Mouse (Mus musculus) kidney, postnatal 25 days (tissue): ENCODE data around the gene Trip11.

ENCODE experiments used
- DNase-seq, 2 experiments: peaks; one replicate each; pipeline ENCODE4 v3.0.0; 2021; ENCODE audit warnings: mixed read lengths in 2 of 2

Gene Trip11

GRCm38 (mm10) chr12:101893296-101893695 lies 19.8 kb downstream of the Trip11 start:
- no peak for DNase-seq

GRCm38 (mm10) chr12:101892832-101893231 lies 20.2 kb downstream of the Trip11 start:
- DNase-seq = no peak

GRCm38 (mm10) chr12:101891066-101891465 lies 22.0 kb downstream of the Trip11 start:
- no peak for DNase-seq

GRCm38 (mm10) chr12:101889351-101889750 lies 23.7 kb downstream of the Trip11 start:
- peak; percentile 33 to 42 for DNase-seq

GRCm38 (mm10) chr12:101888312-101888711 lies 24.8 kb downstream of the Trip11 start:
- no peak for DNase-seq

GRCm38 (mm10) chr12:101884926-101885325 lies 28.1 kb downstream of the Trip11 start:
- DNase-seq = peak; percentile 21 to 52

- DNase-seq = no peak
Observed at GRCm38 (mm10) chr12:101876374-101876773, 36.7 kb downstream of the Trip11 start.

GRCm38 (mm10) chr12:101875107-101875506 lies 38.0 kb downstream of the Trip11 start:
- DNase-seq = no peak

- DNase-seq = no peak
Observed at GRCm38 (mm10) chr12:101862286-101862964, 50.6 kb downstream of the Trip11 start.

GRCm38 (mm10) chr12:101860256-101860655 lies 52.8 kb downstream of the Trip11 start:
- DNase-seq = no peak

GRCm38 (mm10) chr12:101858011-101858410 lies 55.1 kb downstream of the Trip11 start:
- no peak for DNase-seq

- DNase-seq = no peak
Observed at GRCm38 (mm10) chr12:101854336-101854735, 58.7 kb downstream of the Trip11 start.

GRCm38 (mm10) chr12:101851846-101852564 lies 61.1 kb downstream of the Trip11 start:
- no peak for DNase-seq

GRCm38 (mm10) chr12:101851314-101851713 lies 61.8 kb downstream of the Trip11 start:
- no peak for DNase-seq

- no peak for DNase-seq
Observed at GRCm38 (mm10) chr12:101836546-101837274, 76.4 kb downstream of the Trip11 start.

GRCm38 (mm10) chr12:101834715-101835114 lies 78.4 kb downstream of the Trip11 start:
- no peak for DNase-seq

GRCm38 (mm10) chr12:101833776-101834175 lies 79.3 kb downstream of the Trip11 start:
- no peak for DNase-seq

- no peak for DNase-seq
Observed at GRCm38 (mm10) chr12:101833115-101833506, 80.0 kb downstream of the Trip11 start.

- peak in 1 of 2 experiments; percentile 37 for DNase-seq
Observed at GRCm38 (mm10) chr12:101832179-101833114, 80.6 kb downstream of the Trip11 start.

GRCm38 (mm10) chr12:101831221-101831620 lies 81.8 kb downstream of the Trip11 start:
- no peak for DNase-seq

- no peak for DNase-seq
Observed at GRCm38 (mm10) chr12:101823161-101823560, 89.9 kb downstream of the Trip11 start.

GRCm38 (mm10) chr12:101821596-101821995 lies 91.5 kb downstream of the Trip11 start:
- DNase-seq = no peak
